Mouse (Mus musculus): ENCODE data around the gene Stra6. TPM values are rescaled to one million over a fixed set of nuclear protein-coding genes. Genes with fewer than 3 reads are reported as not detected.

Stra6 gene
- polyA plus RNA-seq, 1 experiment from 2014 or later, result 4.0 TPM

GRCm38 (mm10) chr9:58129508-58129907 is 65.9 kb downstream of the Stra6 start:
- 14% methylated on average over 8 of the region's 8 CpGs for WGBS
- peaks cover 14% of the 10 kb centered on the region for H3K4me1 ChIP-seq (ENCODE audit: insufficient read depth)
- no peaks in the 10 kb centered on the region for H3K27me3 ChIP-seq (ENCODE audit: insufficient read depth, low read length)
- no peaks in the 10 kb centered on the region for H3K36me3 ChIP-seq (ENCODE audit: insufficient read depth)
- ATAC-seq (ENCODE audit: insufficient read depth) (no peak), DNase-seq (no peak)
- no peak for TF ChIP-seq CTCF (IDR thresholded peaks at IDR 0.05; ENCODE audit: low read depth)
- no peaks in the 10 kb centered on the region for H3K9me3 ChIP-seq (ENCODE audit: low read depth, low read length)
- H3K4me3 ChIP-seq (ENCODE audit: low read depth, low read length), result no peak overlapping the region; the same call in 1 of the 2 replicates
- 0 out of 2 replicates have a peak overlapping the region, but pooled peaks have one; percentile 5 for H3K9ac ChIP-seq
- H3K27ac ChIP-seq (ENCODE audit: low read depth), result no peak overlapping the region
- peak overlapping the region; percentile 19 for H3K4me2 ChIP-seq

DNA sequence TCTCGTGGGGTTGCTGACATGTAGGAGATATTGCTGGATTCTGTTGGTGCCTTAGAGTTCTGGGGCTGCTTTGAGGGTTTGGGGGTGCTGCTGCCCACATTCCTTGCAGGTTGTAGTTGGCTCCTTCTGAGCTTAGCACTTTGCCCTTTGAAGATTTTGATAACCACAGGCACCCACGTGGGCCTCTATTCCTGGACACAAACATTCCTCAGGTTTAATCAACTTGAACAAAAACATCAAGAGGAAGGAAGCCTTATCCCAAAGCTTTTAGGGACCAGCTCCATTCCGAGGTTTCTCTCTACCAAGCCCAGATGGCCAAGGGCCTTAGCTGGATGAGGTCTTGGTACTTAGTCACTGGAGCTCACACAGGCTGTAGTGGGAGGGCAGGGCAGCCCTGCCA is 67.3 kb downstream of the Stra6 start:
- peaks cover 16% of the 10 kb centered on the region for H3K4me1 ChIP-seq (ENCODE audit: insufficient read depth)
- no peaks in the 10 kb centered on the region for H3K27me3 ChIP-seq (ENCODE audit: insufficient read depth, low read length)
- H3K4me3 ChIP-seq (ENCODE audit: low read depth, low read length), result no peak overlapping the region
- no peaks in the 10 kb centered on the region for H3K9me3 ChIP-seq (ENCODE audit: low read depth, low read length)
- ATAC-seq (ENCODE audit: insufficient read depth) (no peak), DNase-seq (no peak)
- 41% methylated on average over 3 of the region's 3 CpGs for WGBS
- no peaks in the 10 kb centered on the region for H3K36me3 ChIP-seq (ENCODE audit: insufficient read depth)
- TF ChIP-seq CTCF (IDR thresholded peaks at IDR 0.05; ENCODE audit: low read depth), result no peak
- no peak overlapping the region for H3K4me2 ChIP-seq
- no peak overlapping the region for H3K9ac ChIP-seq
- no peak overlapping the region for H3K27ac ChIP-seq (ENCODE audit: low read depth)

GRCm38 (mm10) chr9:58131735-58132134 is 68.1 kb downstream of the Stra6 start:
- Histone ChIP-seq H3K27me3 (ENCODE audit: insufficient read depth, low read length) (no peaks in the 10 kb centered on the region), H3K4me1 (ENCODE audit: insufficient read depth) (peaks cover 24% of the 10 kb centered on the region), H3K4me2 (no peak overlapping the region), H3K4me3 (ENCODE audit: low read depth, low read length) (no peak overlapping the region), H3K9ac (no peak overlapping the region), H3K9me3 (ENCODE audit: low read depth, low read length) (no peaks in the 10 kb centered on the region), H3K27ac (ENCODE audit: low read depth) (no peak overlapping the region), H3K36me3 (ENCODE audit: insufficient read depth) (no peaks in the 10 kb centered on the region)
- 57% methylated on average over 7 of the region's 7 CpGs for WGBS
- DNase-seq (no peak), ATAC-seq (ENCODE audit: insufficient read depth) (no peak)
- TF ChIP-seq CTCF (IDR thresholded peaks at IDR 0.05; ENCODE audit: low read depth), result no peak

DNA sequence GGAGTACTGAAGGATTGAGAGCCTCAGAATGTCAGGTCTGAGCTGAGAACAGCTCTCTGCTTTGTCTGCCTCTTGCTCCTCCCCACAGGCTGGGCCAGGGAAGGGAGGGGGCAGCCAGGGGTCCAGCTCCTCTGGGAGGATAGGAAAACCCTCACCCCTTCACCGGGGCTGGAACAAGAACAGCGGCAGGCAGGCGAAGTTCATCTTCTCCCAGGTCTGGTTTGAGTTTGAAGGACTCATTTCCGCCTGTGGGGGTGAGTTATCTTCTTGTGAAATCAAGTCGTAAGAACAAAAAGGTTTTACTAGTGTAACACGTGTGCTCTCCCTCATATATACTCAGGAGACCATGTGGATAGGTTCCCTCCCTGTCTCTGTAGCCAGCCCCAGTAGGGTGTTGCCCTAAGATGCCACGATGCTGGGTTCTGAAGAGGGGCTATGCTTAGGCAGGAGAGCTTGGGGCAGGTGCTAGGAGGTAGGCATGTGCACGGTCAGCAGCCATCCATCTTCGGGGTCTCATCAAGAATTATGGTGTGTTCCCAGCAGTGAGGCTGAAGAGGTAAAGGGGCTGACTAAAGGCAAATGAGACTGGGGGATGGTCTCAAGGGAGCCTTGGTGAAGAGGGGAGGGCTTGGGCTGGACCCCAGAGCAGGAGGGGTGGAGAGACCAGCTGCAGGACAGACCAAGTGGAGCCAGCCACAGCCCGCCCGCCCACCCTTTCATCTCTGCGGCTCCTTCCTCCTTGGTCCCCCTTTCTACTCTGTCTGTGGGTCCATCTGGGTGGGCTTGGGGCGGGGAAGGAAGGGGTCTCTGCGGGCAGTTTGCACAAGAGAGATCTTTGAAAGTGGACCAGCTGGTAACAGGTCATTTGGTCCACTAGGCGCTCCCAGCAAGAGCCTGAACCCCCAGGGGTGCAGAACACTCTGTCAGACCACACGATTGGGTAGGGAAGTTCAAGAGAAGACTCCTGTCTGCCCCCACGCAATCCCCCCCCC is 70.6 kb downstream of the Stra6 start:
- TF ChIP-seq CTCF (IDR thresholded peaks at IDR 0.05; ENCODE audit: low read depth), result no peak
- Histone ChIP-seq H3K27ac (ENCODE audit: low read depth) (no peak overlapping the region), H3K27me3 (ENCODE audit: insufficient read depth, low read length) (no peaks in the 10 kb centered on the region), H3K36me3 (ENCODE audit: insufficient read depth) (no peaks in the 10 kb centered on the region), H3K9me3 (ENCODE audit: low read depth, low read length) (no peaks in the 10 kb centered on the region), H3K4me1 (ENCODE audit: insufficient read depth) (peaks cover 14% of the 10 kb centered on the region), H3K9ac (no peak overlapping the region), H3K4me3 (ENCODE audit: low read depth, low read length) (no peak overlapping the region), H3K4me2 (peak overlapping the region; percentile 27)
- DNase-seq (no peak), ATAC-seq (ENCODE audit: insufficient read depth) (peak; percentile 45; the same call in 1 of the 2 replicates)
- WGBS, result 7% methylated on average over 17 of the region's 17 CpGs

DNA sequence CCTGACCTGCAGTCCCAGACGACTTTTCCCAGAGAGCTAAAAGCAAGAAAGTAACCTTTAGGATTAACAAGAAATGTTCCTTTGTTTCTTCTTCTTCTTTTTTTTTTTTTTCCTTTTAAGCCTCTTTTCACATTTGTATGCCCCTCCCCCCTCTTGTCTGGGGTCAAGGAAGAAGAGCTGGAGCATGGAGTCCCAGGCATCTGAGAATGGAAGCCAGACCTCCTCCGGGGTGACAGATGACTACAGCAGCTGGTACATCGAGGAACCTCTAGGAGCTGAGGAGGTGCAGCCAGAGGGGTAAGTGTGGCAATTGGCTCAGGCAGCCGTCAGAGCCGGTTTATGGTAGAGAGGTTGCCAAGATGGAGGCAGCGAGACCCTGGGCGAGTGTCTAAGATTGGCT is 71.3 kb downstream of the Stra6 start:
- WGBS, result 26% methylated on average over 7 of the region's 7 CpGs
- TF ChIP-seq CTCF (IDR thresholded peaks at IDR 0.05; ENCODE audit: low read depth), result no peak
- no peak overlapping the region for H3K4me3 ChIP-seq (ENCODE audit: low read depth, low read length)
- no peak overlapping the region for H3K9ac ChIP-seq
- ATAC-seq (ENCODE audit: insufficient read depth), result no peak
- H3K4me2 ChIP-seq, result peak overlapping the region; percentile 27; the same call in 1 of the 2 replicates
- H3K9me3 ChIP-seq (ENCODE audit: low read depth, low read length), result no peaks in the 10 kb centered on the region
- no peak for DNase-seq
- H3K27ac ChIP-seq (ENCODE audit: low read depth), result no peak overlapping the region
- peaks cover 13% of the 10 kb centered on the region; the same call in 1 of the 2 replicates for H3K4me1 ChIP-seq (ENCODE audit: insufficient read depth)
- H3K27me3 ChIP-seq (ENCODE audit: insufficient read depth, low read length), result no peaks in the 10 kb centered on the region
- H3K36me3 ChIP-seq (ENCODE audit: insufficient read depth), result no peaks in the 10 kb centered on the region

GRCm38 (mm10) chr9:58135921-58136321 is 72.3 kb downstream of the Stra6 start:
- Histone ChIP-seq H3K4me2 (no peak overlapping the region), H3K27ac (ENCODE audit: low read depth) (no peak overlapping the region)
- ATAC-seq (ENCODE audit: insufficient read depth), result no peak

GRCm38 (mm10) chr9:58139947-58140346 is 76.4 kb downstream of the Stra6 start:
- DNase-seq (peak; percentile 78), ATAC-seq (ENCODE audit: insufficient read depth) (peak; percentile 22; the same call in 1 of the 2 replicates)
- no peak overlapping the region for H3K4me3 ChIP-seq (ENCODE audit: low read depth, low read length)
- TF ChIP-seq CTCF (IDR thresholded peaks at IDR 0.05; ENCODE audit: low read depth), result no peak
- peaks cover 19% of the 10 kb centered on the region; the same call in 1 of the 2 replicates for H3K4me1 ChIP-seq (ENCODE audit: insufficient read depth)
- WGBS, result 21% methylated on average over 6 of the region's 6 CpGs
- no peaks in the 10 kb centered on the region for H3K27me3 ChIP-seq (ENCODE audit: insufficient read depth, low read length)
- H3K27ac ChIP-seq (ENCODE audit: low read depth), result no peak overlapping the region
- H3K36me3 ChIP-seq (ENCODE audit: insufficient read depth), result no peaks in the 10 kb centered on the region
- no peaks in the 10 kb centered on the region for H3K9me3 ChIP-seq (ENCODE audit: low read depth, low read length)
- no peak overlapping the region for H3K9ac ChIP-seq
- no peak overlapping the region for H3K4me2 ChIP-seq

More at GRCm38 (mm10) chr9:58135921-58136321, 72.3 kb downstream of the Stra6 start:
- Histone ChIP-seq H3K4me3 (ENCODE audit: low read depth, low read length) (no peak overlapping the region), H3K9ac (no peak overlapping the region), H3K36me3 (ENCODE audit: insufficient read depth) (no peaks in the 10 kb centered on the region), H3K4me1 (ENCODE audit: insufficient read depth) (peaks cover 19% of the 10 kb centered on the region; the same call in 1 of the 2 replicates), H3K9me3 (ENCODE audit: low read depth, low read length) (no peaks in the 10 kb centered on the region), H3K27me3 (ENCODE audit: insufficient read depth, low read length) (no peaks in the 10 kb centered on the region)
- no peak for DNase-seq
- 24% methylated on average over 2 of the region's 2 CpGs for WGBS
- no peak for TF ChIP-seq CTCF (IDR thresholded peaks at IDR 0.05; ENCODE audit: low read depth)
